Mouse (Mus musculus) olfactory bulb, adult 2 months (tissue): ENCODE data around the gene Cic. TPM values are rescaled to one million over a fixed set of nuclear protein-coding genes. Genes with fewer than 3 reads are reported as not detected.

ENCODE experiments used
- H3K27ac ChIP-seq: fragments of 200-500 bp; 2 replicates; pipeline ENCODE4 v1.5.1; 2012; ENCODE audit warnings: low read depth, low read length; ENCODE audit not compliant: insufficient read depth
- H3K4me1 ChIP-seq: fragments of 200-500 bp; 2 replicates; pipeline ENCODE4 v1.6.1; 2012; ENCODE audit warnings: low read length; ENCODE audit not compliant: control insufficient read depth, insufficient read depth
- H3K4me3 ChIP-seq: fragments of 200-500 bp; 2 replicates; pipeline ENCODE4 v1.5.1; 2012; ENCODE audit warnings: mild to moderate bottlenecking, low read depth, low read length, moderate library complexity; ENCODE audit not compliant: insufficient read depth
- CTCF ChIP-seq: fragments of 200-500 bp; IDR thresholded peaks from 2 replicates; pipeline ENCODE4 v1.5.1; 2012; ENCODE audit warnings: low read depth, mild to moderate bottlenecking, low read length, moderate library complexity; ENCODE audit not compliant: insufficient read depth
- POLR2A ChIP-seq: fragments of 200-500 bp; IDR thresholded peaks from 2 replicates; pipeline ENCODE4 v1.6.1; 2012; ENCODE audit warnings: mild to moderate bottlenecking, low read depth, low read length, moderate library complexity; ENCODE audit not compliant: insufficient read depth
- WGBS: fragments of 180-500 bp; shearing (Covaris S2); methylation state at CpG from one replicate; pipeline ENCODE4 v1.1.7; 2018; 5-methylcytosine and 5-hydroxymethylcytosine counted together
- polyA plus RNA-seq: library from polyadenylated mRNA; stranded (reverse); fragments of >200 nt; gene quantifications from 2 replicates; pipeline ENCODE4 v1.2.4, GENCODE M21; 2012; ENCODE audit warnings: low replicate concordance; ENCODE audit not compliant: missing spikeins, insufficient read depth, insufficient read length

The Cic gene
- polyA plus RNA-seq, 1 experiment, result 41.9 TPM

DNA sequence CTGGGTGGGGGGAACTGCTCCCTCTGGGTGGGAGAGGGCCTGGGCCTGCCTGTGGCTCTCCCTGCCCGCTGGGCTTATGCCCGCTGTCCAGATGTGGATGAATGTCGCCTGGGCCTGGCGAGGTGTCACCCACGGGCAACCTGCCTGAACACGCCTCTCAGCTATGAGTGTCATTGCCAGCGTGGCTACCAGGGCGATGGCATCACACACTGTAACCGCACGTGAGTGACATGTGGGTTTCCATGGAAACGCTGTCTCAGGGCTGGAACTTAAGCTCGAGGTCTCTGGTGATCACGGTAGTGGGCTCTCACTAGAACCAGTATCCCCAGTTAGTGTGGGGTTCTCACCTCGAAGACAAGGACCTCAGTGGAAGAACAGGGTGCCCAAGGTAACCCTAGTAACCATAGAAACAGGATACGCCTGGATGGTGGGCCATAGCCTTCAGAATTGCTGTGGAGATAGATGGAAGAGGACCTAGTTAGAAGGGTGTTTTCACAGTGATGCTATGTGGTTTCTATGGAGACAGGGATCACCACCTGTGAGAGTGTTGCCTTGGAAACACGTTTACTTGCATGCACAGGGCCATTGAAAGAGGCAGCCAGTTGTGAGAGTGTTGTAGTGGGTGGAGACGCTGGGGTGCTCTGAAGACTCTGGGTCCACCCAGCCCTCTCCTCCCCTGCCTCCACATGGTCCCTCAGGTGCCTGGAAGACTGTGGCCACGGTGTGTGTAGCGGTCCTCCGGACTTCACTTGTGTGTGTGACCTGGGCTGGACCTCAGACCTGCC is 73.7 kb downstream of the Cic start:
- H3K27ac ChIP-seq, result no peak overlapping the region
- TF ChIP-seq CTCF (no peak), POLR2A (no peak)
- 67% methylated on average over 20 of the region's 20 CpGs for WGBS
- H3K4me1 ChIP-seq, result peaks cover 10% of the 10 kb centered on the region
- H3K4me3 ChIP-seq, result no peak overlapping the region

Other genes starting within 250 kb of the Cic start
- gene Grik5, start 195.4 kb upstream of the Cic start, polyA plus RNA-seq, result not detected in 2 replicates
- not detected in 2 replicates for gene Zfp574, start 195.1 kb upstream of the Cic start, polyA plus RNA-seq
- not detected in 2 replicates for gene Pou2f2, start 88.0 kb upstream of the Cic start, polyA plus RNA-seq
- not detected in 2 replicates for gene Dedd2, start 47.1 kb upstream of the Cic start, polyA plus RNA-seq
- not detected in 2 replicates for gene Zfp526, start 46.3 kb upstream of the Cic start, polyA plus RNA-seq
- not detected in 2 replicates for gene Gsk3a, start 29.9 kb upstream of the Cic start, polyA plus RNA-seq
- not detected in 2 replicates for gene Erf, start 16.9 kb upstream of the Cic start, polyA plus RNA-seq
- gene Pafah1b3, start 30.3 kb downstream of the Cic start, polyA plus RNA-seq, result not detected in 2 replicates
- not detected in 2 replicates for gene Prr19, start 33.7 kb downstream of the Cic start, polyA plus RNA-seq
- gene Tmem145, start 38.4 kb downstream of the Cic start, polyA plus RNA-seq, result not detected in 2 replicates
- gene Megf8, start 49.5 kb downstream of the Cic start, polyA plus RNA-seq, result not detected in 2 replicates
- gene Cnfn, start 102.0 kb downstream of the Cic start, polyA plus RNA-seq, result not detected in 2 replicates
- gene Lipe, start 131.0 kb downstream of the Cic start, polyA plus RNA-seq, result not detected in 2 replicates
- gene Cxcl17, start 145.2 kb downstream of the Cic start, polyA plus RNA-seq, result not detected in 2 replicates
- gene Ceacam1, start 209.9 kb downstream of the Cic start, polyA plus RNA-seq, result not detected in 2 replicates